Mouse (Mus musculus): ENCODE measurements around the gene Pcnx. TPM values are rescaled to one million over a fixed set of nuclear protein-coding genes. Genes with fewer than 3 reads are reported as not detected.
A peak's percentile ranks its signal among the peaks of the same experiment; 100 is the strongest.

Pcnx gene
- 1.5 and 2.4 TPM in 2 replicates for polyA plus RNA-seq (2012; rRNA removed)
- polyA plus RNA-seq (2014; fragmentation: Nextera tagmentation; extraction: Ambion mirVana) = 0.71 and 1.2 TPM in 2 replicates

GRCm38 (mm10) chr12:81859351-81860307 is at the start of gene Pcnx:
Gene Pcnx, plus strand, starts transcription at chr12:81860023.
- DNase-seq (ENCODE audit: low read depth in 3 of 3, low spot score in 3 of 3) = peak in 2 of 3 experiments; percentile 31 to 43
- Histone ChIP-seq H3K27ac (no peak within 1 kb of the TSS), H3K9ac (replicated peaks) (peak within 1 kb of the TSS; percentile 50), H3K4me2 (ENCODE audit: low read depth) (peak within 1 kb of the TSS; percentile 81), H3K4me1 (replicated peaks; ENCODE audit: control insufficient read depth in 2 of 2, insufficient read depth in 2 of 2, low read length in 1 of 2) (peaks cover 0 to 12% of the 10 kb centered on the region in 2 experiments; a peak in 2 of 4 replicates), H3K4me3 (ENCODE audit: insufficient read depth in 1 of 2, low read depth in 2 of 2, low read length in 2 of 2) (peak within 1 kb of the TSS; percentile 73 to 83), H3K27me3 (ENCODE audit: control insufficient read depth, insufficient read depth, low read length) (peaks cover 33% of the 10 kb centered on the region), H3K9me3 (ENCODE audit: control insufficient read depth, low read length) (no peaks in the 10 kb centered on the region), H3K36me3 (replicated peaks; ENCODE audit: control insufficient read depth, insufficient read depth, low read depth) (no peaks in the 10 kb centered on the region)
- ATAC-seq (ENCODE audit: insufficient read depth) = peak; percentile 75
- 3% methylated on average over 31 of the region's 83 CpGs for WGBS (ENCODE audit: insufficient replicate concordance)
- TF ChIP-seq CTCF (IDR thresholded peaks at IDR 0.05; ENCODE audit: low read depth) = peak; percentile 61
- no peak for TF ChIP-seq EP300 (IDR thresholded peaks at IDR 0.05; ENCODE audit: low read depth)

DNA sequence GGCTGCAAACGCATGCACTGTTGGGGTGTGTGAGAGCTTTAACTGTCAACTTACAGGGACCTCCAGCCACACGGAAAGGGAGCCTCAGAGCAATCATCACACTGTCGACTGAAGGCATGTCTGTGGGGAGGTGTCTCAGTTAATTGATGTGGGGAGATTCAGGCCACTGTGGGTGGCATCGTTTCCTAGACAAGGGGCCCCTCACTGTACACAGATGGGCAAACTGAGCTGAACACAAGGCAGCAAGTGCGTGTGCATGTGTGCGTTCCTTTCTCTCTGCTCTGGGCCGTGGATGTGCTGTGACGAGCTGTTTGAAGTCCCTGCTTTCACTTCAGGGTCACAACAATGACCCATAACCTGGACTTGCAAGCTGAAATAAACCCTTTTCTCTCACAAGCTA is 49.4 kb upstream of the Pcnx start:
- ATAC-seq (ENCODE audit: insufficient read depth) = no peak

GRCm38 (mm10) chr12:81814742-81815141 is 45.1 kb upstream of the Pcnx start:
- no peak overlapping the region for H3K9ac ChIP-seq (replicated peaks)
- TF ChIP-seq CTCF (IDR thresholded peaks at IDR 0.05; ENCODE audit: low read depth) = no peak
- no peak for TF ChIP-seq EP300 (IDR thresholded peaks at IDR 0.05; ENCODE audit: low read depth)
- H3K4me2 ChIP-seq (ENCODE audit: low read depth) = no peak overlapping the region
- ATAC-seq (ENCODE audit: insufficient read depth) = no peak
- no peaks in the 10 kb centered on the region for H3K9me3 ChIP-seq (ENCODE audit: control insufficient read depth, low read length)
- no peak overlapping the region for H3K4me3 ChIP-seq (ENCODE audit: insufficient read depth in 1 of 2, low read depth in 2 of 2, low read length in 2 of 2)
- H3K4me1 ChIP-seq (replicated peaks; ENCODE audit: control insufficient read depth in 2 of 2, insufficient read depth in 2 of 2, low read length in 1 of 2) = peaks cover 0 to 3% of the 10 kb centered on the region in 2 experiments; a peak in 1 of 4 replicates
- WGBS (ENCODE audit: insufficient replicate concordance) = 62% methylated on average over 5 of the region's 5 CpGs
- DNase-seq (ENCODE audit: low read depth in 3 of 3, low spot score in 3 of 3) = no peak
- no peak overlapping the region for H3K27ac ChIP-seq
- H3K27me3 ChIP-seq (ENCODE audit: control insufficient read depth, insufficient read depth, low read length) = no peaks in the 10 kb centered on the region
- no peaks in the 10 kb centered on the region for H3K36me3 ChIP-seq (replicated peaks; ENCODE audit: control insufficient read depth, insufficient read depth, low read depth)

More for the DNA sequence above, 49.4 kb upstream of the Pcnx start:
- H3K36me3 ChIP-seq (replicated peaks; ENCODE audit: control insufficient read depth, insufficient read depth, low read depth) = no peaks in the 10 kb centered on the region
- no peak overlapping the region for H3K4me3 ChIP-seq (ENCODE audit: insufficient read depth in 1 of 2, low read depth in 2 of 2, low read length in 2 of 2)
- no peak overlapping the region for H3K27ac ChIP-seq
- no peaks in the 10 kb centered on the region for H3K9me3 ChIP-seq (ENCODE audit: control insufficient read depth, low read length)
- 54% methylated on average over 8 of the region's 8 CpGs for WGBS (ENCODE audit: insufficient replicate concordance)
- no peak for DNase-seq (ENCODE audit: low read depth in 3 of 3, low spot score in 3 of 3)
- H3K27me3 ChIP-seq (ENCODE audit: control insufficient read depth, insufficient read depth, low read length) = no peaks in the 10 kb centered on the region
- no peak overlapping the region for H3K4me2 ChIP-seq (ENCODE audit: low read depth)
- H3K4me1 ChIP-seq (replicated peaks; ENCODE audit: control insufficient read depth in 2 of 2, insufficient read depth in 2 of 2, low read length in 1 of 2) = peaks cover 4 to 9% of the 10 kb centered on the region in 2 experiments; a peak in 3 of 4 replicates
- TF ChIP-seq EP300 (IDR thresholded peaks at IDR 0.05; ENCODE audit: low read depth) = no peak
- no peak for TF ChIP-seq CTCF (IDR thresholded peaks at IDR 0.05; ENCODE audit: low read depth)
- H3K9ac ChIP-seq (replicated peaks) = no peak overlapping the region

- Histone ChIP-seq H3K27me3 (ENCODE audit: control insufficient read depth, insufficient read depth, low read length) (no peaks in the 10 kb centered on the region), H3K27ac (no peak overlapping the region), H3K4me1 (replicated peaks; ENCODE audit: control insufficient read depth in 2 of 2, insufficient read depth in 2 of 2, low read length in 1 of 2) (peaks cover 0 to 3% of the 10 kb centered on the region in 2 experiments; a peak in 1 of 4 replicates), H3K4me3 (ENCODE audit: insufficient read depth in 1 of 2, low read depth in 2 of 2, low read length in 2 of 2) (no peak overlapping the region), H3K4me2 (ENCODE audit: low read depth) (no peak overlapping the region), H3K36me3 (replicated peaks; ENCODE audit: control insufficient read depth, insufficient read depth, low read depth) (no peaks in the 10 kb centered on the region), H3K9ac (replicated peaks) (no peak overlapping the region), H3K9me3 (ENCODE audit: control insufficient read depth, low read length) (no peaks in the 10 kb centered on the region)
- TF ChIP-seq EP300 (IDR thresholded peaks at IDR 0.05; ENCODE audit: low read depth) (no peak), CTCF (IDR thresholded peaks at IDR 0.05; ENCODE audit: low read depth) (no peak)
- ATAC-seq (ENCODE audit: insufficient read depth) = no peak
- WGBS (ENCODE audit: insufficient replicate concordance) = 27% methylated on average over 10 of the region's 10 CpGs
- no peak for DNase-seq (ENCODE audit: low read depth in 3 of 3, low spot score in 3 of 3)
Observed at GRCm38 (mm10) chr12:81816330-81817125, 43.3 kb upstream of the Pcnx start.
